Mouse (Mus musculus): Measurements from ENCODE around the gene Smagp.

The Smagp gene

DNA sequence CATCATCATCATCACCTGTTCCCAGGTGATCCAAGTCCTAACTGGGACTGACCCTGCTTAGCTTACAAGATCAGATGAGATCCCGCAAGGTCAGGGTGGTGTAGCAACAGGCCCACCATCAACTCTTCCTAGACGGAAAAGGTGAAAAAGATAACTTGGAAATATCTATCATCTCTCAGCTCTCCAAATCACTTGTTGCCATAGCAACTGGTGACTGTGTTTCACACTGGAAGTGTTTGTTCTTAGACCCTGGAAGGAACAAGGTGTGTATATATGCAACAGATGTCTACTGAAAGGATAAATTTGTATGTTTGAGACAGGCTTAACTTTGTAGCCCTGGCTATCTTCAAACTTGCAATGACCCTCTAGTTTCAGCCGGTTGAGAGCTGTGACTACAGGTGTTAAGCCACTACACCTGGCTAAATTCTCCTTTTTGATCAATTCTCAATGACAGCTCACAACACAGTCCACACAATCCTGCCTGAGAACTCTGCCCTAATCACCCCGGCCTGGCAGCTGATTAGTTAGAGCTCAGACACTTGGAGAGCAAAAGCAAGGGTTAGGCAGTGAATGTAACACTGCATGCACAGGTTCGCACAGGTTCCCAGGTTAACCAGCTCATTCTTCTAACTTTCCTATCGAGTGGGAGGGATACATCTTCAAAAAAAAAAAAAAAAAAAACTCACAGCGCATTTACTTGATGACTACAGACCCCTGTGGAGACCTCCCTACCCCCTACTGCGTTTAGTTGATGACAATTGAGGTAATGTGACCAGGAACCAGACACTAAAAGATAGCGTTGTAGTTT is 28.9 kb upstream of the Smagp start:
- DNase-seq (ENCODE audit: low read depth) = no peak

DNA sequence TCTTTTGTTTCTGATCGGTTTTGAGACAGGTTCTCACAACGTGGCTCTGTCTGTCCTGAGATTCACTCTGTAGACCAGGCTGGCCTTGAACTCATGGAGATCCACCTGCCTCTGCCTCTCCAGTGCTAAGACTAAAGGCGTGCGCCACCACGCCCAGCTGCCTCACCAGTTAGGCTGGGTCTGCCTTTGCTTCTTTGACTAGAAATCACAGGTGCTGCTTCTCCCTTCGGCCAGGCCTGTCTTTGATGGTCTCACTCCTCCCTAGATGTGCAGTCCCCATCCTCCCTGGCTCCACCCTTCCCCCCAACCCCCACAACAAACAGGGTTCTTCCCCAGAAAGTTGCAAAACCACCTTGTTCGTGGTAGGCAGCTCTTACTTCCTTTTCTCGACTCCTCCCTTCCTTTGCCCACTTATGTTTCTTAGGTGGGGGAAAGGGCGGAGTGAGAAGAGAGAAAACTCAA is 28.1 kb upstream of the Smagp start:
- no peak for DNase-seq (ENCODE audit: low read depth)

DNA sequence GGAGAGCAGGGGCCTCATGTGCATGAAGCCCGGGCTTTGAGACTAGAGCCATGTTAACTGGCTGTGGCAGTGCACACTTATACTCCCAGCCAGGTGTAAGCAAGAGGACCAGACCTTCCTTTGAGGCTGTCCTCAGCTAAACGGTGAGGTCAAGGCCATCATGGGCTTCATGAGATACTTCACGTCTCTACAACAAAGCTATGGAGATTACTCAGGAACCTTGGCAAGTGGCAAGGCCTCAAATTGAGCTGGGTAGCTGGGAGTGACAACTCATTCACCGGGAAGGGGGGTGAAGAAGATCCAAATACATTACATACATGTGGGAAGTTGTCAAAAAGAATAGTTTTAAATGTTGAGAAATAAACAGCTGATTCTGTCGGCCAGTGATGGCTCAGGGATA is 24.1 kb upstream of the Smagp start:
- no peak for DNase-seq (ENCODE audit: low read depth)

DNA sequence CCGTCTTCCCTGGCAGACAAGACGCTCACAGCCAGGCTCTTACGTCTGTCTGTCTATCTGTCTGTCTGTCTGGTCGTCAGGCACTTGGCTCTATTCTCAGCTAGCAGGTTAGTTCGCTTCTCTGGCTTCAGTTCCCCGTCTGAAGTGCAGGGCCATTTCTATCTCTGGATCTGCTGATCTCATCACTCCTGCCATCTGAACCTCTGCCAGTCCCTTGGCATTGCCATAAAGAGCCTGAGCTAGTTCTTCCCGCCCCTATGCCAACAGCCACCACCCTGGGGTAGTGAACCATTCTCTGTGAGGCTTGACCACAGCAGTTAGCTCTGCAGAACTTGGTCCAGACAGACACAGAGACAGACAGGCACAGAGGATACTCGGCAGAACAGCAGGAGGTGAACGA is 23.6 kb upstream of the Smagp start:
- no peak for DNase-seq (ENCODE audit: low read depth)

DNA sequence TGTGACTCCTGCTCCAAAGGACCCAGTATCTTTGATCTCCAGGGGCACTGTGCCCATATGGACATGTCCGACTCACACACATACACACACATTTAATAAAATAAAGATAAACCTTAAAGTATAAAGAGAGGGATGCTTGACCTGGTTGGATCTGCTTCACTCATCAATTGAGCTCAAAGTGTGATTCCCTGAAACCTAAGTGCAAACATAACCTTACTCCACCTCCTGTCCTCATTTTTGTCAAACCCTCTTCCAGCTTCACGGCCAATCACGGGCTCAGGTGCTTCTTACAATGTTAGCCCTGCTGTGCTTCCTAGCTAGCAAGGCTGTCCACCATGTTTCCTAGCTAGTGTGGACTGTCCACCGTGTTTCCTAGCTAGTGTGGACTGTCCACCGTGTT is 18.5 kb upstream of the Smagp start:
- no peak for DNase-seq (ENCODE audit: low read depth)

DNA sequence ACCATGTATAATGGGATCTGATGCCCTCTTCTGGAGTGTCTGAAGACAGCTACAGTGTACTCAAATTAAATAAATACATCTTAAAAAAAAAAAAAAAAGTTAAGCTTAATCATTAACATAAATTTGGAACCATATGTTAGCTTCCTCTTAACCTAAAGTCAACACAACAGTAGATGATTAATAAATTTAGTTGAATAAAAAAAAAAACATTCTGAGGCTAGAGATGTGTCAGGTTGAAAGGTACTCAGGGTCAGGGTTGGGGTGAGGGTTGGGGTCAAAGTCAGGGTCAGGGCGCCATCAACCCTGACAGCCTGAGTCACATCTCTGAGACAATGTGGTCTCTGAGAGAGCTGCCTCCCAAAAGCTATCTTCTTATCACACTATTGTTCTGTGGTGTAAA is 17.5 kb upstream of the Smagp start:
- DNase-seq (ENCODE audit: low read depth) = no peak

DNA sequence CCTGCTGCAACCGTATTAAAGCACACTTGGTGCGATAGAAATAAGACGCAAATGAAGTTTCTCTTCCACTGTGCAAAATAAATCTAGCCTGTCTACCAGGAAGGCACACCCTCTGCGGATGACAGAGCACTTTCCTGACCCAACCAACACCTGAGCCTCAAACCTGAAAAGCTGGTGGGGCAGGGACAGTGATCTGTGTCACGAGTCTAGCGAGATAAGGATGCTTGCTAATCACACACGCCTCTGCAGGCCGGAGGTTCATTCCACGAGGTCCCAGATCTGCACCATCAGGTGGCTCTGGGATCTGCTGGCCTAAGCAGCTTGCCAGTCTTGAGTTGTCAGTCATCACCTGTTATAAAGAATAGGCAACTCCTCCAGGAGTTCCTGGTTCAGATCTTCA is 14.9 kb upstream of the Smagp start:
- no peak for DNase-seq (ENCODE audit: low read depth)

DNA sequence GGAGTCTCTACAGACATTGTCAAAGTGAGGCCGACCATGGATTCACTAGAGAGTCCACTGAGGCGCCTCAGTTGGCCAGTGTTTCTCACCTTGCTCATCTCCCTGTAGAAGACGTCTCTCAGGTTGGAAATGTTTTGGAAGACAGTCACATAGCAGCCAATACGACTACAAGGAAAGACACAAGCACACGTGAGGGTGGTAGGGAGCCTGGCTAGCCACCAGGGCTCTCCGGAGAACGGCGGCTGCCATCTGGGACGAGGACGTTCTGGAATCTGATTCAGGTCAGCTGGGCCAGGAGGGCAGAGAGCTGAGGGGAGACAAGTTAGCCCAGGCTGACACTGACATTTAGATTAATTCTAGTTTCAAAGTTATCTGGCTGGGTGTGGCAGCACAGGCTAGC is 13.4 kb upstream of the Smagp start:
- DNase-seq (ENCODE audit: low read depth) = no peak

DNA sequence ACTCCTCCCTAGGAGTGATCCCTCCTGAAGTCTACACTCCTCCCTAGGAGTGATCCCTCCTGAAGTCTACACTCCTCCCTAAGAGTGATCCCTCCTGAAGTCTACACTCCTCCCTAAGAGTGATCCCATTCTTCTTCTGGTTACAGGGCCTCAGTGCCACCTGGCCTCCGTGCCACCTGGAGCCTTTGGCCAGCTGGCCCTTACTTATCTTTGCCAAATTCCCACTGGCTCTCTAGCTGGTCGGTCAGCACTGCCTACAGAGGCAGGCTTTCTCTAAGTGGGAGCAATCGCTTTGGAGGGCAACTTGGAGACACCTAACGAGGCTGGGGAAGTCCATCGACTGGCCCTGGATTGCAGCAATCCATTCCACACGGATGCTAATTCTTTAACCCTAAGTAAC is 9.4 kb upstream of the Smagp start:
- no peak for DNase-seq (ENCODE audit: low read depth)

DNA sequence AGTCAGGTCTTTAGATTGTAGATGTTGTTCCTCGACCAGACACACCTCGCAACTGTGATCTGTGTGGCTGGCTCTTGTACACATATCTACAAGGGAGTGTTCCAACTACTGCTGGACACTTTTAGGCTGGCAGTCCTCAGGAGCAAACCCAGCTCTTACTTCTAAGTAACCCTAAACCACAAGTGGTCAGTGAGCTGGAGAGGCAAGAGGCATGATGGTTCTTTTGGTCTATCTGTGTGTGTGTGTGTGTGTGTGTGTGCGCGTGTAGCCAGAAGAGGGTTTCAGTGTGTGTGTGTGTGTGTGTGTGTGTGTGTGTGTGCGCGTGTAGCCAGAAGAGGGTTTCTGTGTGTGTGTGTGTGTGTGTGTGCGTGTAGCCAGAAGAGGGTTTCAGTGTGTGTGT is 5.7 kb upstream of the Smagp start:
- DNase-seq (ENCODE audit: low read depth) = no peak

DNA sequence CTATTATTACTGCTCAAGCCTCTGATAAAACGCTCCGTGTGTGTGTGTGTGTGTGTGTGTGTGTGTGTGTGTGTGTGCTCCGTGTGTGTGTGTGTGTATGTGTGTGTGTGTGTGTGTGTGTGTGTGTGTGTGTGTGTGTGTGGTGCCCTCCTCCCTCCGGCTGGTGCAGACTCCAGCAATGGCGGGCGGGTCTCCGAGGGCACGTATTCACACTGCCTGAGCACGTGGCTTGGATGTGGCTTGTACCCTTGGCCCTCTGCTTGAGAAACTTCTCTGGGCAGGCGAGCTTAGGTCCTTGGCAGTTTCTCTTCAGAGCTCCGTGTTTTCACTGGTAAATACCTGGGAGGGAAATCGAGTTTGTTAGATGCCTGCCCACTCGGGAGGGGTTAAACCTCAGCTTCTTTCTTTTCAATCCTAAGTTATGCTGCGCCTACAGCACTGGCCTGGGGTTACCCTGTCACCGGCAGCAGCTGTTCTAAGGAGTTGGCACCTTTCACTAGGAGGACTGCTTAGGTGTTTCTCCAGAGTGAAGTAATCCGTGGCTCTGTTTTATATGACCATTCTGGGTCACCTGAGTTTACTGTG is 4.6 kb upstream of the Smagp start:
- peak; percentile 17 for DNase-seq (ENCODE audit: low read depth)

DNA sequence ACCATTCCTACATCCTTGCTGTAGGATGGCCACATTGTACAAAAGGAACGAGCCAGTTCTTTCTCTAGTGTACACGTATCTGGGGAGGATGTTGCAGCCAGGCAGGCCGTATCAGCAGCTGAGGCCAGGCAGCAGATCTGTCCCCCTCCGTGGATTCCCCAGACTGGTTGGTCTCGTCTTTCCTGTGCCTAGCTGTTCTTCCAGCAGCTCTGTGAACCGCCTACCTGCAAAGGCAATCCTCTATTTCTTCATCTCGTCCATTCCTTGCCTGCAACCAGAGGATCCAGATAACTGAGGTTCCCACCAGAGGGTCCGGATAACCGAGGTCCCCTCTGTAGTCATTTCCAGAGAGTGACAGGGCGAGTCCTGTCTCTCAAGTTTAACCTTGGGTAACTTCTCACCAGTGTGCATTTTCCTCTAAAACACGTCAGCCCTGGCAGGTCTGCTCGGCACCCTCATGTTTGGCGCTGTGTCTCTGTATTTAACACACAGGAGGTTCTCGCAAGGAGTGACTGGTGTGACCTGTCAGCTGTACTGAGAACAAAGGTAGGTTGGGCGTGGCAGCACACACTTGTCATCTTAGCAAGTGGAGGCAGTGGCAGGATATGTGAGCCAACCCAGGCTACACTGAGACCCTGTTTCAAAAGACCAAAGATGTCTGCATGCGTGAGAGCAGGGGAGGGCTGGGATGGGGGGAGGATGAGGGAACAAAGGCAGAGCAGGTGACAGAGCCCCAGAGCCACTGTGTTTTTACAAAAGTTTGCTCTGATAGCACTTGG is 3.4 kb upstream of the Smagp start:
- no peak for DNase-seq (ENCODE audit: low read depth)

DNA sequence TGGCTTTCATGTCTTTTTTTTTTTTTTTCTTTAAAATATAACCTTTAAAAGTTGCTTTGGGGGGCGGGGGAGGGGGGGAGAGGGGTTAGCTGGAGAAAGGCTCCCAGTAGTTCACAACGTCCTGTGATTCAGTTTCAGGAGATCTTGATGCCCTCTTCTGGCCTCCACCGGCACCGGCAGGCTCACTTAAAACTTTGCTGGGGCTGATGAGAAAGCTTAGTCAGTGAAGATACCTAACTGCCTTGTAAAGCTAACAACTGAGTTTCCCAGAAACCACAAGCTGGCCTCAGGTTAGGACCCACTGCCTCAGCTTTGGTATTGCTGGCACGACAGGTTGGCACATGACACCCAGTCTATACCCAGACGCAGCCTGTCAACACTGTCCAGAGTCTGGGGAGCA is 921 bp upstream of the Smagp start:
- no peak for DNase-seq (ENCODE audit: low read depth)

DNA sequence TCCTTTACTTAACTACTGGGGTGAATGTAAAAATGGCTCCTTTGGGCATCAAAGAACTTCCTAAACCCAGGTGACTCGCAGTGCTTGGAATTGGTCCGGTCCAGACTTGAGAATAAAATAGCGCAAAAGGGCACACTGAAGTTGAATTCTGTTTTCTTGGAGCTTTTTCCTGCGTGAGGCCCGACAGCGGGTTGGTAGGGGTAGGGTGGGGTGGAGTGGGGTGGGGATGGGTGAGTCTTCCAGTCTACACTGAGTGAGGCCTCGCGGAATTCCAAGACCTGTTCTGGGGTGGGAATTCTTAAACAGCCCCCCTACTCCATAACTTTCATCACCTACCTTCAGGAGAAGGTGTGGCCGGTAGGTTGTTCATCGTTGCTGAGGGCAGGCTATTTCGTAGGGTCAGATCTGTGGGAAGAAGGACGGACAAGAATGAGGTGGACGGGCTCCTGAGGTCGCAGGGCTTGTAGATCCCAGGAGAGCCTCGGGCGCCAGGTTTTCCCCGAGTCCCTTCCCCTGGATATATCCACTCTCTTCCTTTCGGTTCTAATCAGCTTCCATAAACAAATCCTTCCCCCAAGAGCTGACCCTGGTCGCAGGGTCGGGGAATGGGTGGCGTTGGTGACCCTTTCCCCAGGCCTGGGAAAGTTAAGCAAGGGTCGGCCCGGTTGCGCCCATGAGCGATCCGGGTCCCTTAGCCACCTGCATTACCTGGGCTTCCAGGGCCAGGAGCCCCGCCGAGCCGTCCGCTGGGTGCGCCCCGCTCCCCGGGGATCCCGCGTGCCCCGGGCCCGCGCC is 692 bp downstream of the Smagp start:
- no peak for DNase-seq (ENCODE audit: low read depth)

DNA sequence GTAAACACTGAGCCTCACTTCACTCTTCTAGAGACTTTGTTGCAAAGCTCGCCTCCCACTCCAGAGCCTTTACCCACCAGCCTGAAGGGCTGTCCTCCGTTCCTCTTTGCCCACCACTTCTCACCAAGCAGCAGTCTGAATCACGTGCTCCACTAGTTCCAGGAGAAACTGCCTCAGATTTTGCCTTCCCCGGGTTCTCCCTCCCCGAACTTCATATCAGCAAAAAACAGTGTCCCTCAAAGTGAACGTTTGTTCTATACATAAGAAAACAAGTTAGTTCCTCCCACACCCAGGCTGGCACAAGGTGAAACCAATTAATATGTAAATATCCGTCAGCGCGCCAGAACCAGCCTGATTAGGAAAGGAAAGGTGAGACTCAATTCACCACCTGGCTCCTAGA is 1.5 kb downstream of the Smagp start:
- no peak for DNase-seq (ENCODE audit: low read depth)

DNA sequence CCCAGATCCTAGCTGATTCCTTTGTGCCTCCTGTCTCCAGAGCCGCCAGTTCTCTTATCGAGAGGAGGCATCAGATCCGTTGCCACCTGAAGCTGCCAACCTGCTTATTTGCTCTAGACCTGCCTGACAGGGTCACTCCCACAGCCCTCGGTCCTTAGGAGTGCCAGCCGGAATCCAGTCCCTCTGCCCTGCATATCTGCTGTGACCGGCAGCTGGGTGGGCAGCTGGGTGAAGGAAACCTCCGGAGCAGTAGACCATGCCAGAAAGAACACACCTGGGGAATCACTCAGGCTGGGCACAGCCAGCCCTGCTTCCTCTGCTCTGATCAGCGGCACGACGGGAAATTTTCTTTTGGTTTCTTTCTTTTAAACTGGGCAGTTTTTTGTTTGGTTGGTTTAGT is 3.4 kb downstream of the Smagp start:
- DNase-seq (ENCODE audit: low read depth) = no peak

DNA sequence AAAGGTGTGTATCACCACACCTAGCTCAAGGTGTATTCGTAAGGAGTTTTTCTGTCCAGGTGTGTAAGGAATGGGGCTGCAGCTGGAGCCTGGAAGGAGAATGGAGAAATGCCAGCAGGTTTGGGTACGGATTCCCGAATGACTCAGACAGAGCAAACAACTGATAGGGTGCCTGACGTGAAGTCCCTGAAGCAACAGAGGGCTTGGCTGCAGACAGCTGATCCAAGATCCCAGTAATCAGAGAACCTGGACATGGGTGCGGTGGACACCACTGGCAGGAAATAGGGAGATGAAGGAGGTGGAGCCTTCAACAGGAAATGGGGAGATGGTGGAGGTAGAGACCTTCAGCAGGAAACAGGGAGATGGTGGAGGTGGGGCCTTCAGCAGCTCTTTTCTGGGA is 4.4 kb downstream of the Smagp start:
- no peak for DNase-seq (ENCODE audit: low read depth)

DNA sequence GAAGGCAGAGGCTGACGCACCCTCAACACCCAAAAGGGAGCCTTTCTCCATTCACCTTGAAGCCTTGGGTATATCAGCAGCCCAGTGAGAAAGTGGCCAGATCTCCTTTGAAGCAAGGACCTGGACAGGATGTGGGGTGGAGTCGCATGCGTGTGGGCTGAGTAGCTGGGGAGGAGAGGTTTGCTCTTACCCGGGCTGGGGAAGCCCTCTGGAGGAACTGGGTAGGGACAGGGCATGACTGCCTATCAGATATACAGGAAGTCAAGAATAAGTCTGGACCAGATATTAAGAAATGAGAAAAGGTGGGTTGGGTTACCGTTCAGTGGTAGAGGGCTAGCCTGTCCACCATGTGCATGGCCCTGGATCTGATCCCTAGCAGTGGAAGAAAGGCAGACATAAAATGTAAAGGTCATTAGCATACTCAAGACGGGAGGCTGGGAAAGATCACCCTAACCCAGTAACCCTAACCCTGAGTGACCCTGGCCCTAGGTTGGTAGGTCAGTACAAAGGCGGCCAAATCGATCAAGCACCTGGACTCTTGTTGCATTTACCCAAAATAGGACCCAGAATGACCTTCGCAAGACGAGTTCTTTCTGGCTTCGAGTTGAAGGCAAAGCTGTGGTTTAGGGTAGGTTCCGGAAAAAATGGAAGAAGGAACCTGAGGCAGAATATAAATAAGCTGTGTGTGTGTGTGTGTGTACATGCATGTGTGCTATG is 5.1 kb downstream of the Smagp start:
- DNase-seq (ENCODE audit: low read depth) = no peak

DNA sequence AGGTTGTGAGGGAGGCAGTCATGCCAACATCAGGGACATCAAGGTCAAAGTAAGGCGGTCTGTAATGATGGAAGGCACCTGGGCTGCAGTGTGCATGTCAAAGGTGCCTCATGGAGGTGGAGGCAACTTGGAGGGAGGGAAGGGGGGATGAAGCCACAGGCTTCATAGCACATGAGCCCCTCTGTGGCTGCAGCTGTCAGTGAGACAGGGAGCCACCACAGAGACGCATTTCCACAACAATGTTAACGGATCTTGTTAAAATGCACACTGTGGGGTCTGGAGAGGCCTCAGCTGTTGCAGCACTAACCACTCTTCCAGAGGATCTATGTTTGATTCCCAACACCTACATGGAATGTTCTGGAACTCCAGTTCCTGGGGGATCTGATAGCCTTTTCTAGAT is 6.6 kb downstream of the Smagp start:
- DNase-seq (ENCODE audit: low read depth) = no peak

DNA sequence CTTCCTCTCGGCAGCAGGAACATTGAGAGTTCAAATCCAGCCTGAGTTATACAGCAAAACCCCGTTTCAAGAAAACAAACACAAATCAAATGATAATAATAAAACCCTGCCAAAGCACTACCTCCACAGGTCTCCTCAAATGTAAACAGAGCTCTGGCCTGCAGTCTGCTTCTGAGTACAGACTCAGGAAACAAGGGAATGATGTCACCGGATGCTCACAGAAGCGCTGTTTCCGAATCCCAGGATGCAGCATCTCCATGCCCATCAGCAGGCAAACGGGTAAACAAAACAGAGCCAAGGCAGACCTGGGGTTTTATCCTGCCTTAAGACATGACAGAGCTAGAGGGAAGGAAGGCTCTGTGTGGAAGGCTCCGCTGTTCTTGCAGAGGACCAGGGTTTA is 7.9 kb downstream of the Smagp start:
- DNase-seq (ENCODE audit: low read depth) = no peak

DNA sequence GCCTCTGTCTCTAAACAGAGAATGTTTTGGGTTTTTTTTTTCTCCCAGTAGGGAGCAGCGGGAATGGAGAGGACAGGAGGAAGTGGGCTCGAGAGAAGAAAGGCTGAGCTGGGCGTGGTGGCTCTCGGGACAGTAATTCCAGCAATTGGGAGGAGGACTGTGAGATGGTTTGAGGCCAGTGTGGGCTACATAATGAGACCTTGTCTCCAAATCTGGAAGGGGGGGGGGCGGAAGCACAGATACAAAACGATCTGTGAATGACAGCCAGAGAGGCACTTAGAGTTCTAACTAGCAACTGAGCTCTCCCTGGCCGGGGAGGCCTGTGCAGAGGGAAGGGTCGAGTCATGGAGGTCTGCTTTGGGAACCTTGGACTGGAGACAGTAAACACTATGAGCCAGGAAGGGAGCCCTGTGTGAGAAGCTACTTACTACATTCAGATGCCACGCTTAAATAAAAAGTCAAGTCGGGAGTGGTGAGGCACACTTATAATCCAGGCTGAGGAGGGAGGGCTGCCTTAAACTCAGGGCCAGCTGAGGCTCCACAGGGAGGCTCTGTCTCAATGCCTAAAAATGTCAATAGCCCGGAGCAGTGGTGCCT is 8.9 kb downstream of the Smagp start:
- DNase-seq (ENCODE audit: low read depth) = no peak
